Mouse (Mus musculus): ENCODE data around the gene Mmel1.

Mmel1 gene

DNA sequence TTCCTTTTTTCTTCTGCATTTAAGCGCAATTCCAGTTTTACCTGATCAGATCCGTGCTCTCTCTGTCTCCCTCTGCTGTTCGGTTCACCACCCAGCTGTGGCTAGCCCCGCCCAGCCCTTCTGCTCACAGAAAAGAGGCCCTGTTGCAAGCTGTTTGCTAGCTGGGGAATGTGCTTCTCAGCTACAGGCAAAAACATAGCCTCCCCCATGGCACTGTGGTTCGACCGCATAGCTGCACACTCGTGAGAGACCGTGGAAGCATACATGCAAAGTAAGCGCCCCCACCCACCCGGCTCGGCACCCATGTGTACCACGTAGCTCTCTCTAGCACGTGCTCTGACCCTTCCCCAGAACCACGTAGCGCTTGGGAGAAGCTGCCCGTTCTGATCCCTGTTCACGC lies 38.4 kb downstream of the Mmel1 start:
- peak; percentile 88 for DNase-seq (ENCODE audit: low spot score)

DNA sequence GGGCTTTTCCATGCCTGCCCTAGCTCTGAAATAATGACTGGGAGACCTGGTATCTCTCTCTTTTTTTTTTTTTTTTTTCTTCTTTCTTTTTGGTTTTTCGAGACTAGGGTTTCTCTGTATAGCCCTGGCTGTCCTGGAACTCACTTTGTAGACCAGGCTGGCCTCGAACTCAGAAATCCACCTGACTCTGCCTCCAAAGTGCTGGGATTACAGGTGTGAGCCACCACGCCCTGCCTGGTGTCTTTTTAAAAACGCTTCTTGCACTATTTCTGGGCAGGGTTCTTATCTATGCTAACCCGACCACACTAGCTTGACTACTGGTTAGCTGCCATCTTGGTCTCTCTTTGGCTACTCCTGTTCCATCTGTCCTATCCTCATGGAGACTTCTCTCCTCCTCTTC lies 39.1 kb downstream of the Mmel1 start:
- DNase-seq (ENCODE audit: low spot score) = no peak

DNA sequence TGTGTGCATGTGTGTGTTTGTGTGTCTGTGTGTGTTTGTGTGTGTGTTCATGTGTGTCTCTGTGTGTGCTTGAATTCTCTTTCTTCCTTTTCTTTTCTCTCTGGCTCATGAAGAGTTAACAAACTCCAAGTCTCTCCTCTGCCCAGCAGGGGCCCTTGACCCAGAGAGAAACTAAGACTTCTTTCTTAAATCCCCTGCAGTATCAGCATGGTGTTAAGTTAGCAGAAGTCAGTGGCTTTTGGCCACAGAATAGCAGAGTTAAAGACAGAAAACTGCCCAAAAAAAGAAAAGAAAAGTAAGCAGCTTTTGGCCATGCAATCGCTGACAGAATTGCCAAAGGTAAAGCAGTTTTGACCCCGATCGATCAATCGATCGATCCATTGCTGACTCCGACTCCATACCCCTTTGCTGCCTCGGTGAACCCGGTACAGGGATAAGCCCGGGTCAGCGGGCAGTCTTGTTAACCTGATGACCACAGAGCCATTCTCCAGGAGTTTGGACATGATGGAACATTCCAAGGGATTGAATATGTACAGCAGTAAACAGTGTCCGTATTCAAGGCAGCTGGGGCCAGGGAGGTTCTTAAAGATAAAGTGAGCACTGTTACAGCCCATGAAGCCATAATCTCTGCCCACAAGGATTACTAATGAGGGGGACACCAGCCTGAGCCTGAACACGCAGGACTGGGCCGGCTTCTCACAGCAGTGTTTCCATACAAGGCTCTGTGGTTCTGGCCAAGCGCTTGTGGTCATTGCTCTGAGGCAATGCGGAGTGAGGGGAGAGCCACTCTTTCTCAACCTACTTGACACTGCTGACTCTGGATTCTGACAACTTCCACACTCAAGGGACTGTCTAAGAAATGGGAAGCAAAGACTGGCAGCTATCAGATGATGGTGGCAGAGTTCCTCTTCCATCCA lies 41.5 kb downstream of the Mmel1 start:
- DNase-seq (ENCODE audit: low spot score) = peak; percentile 42

DNA sequence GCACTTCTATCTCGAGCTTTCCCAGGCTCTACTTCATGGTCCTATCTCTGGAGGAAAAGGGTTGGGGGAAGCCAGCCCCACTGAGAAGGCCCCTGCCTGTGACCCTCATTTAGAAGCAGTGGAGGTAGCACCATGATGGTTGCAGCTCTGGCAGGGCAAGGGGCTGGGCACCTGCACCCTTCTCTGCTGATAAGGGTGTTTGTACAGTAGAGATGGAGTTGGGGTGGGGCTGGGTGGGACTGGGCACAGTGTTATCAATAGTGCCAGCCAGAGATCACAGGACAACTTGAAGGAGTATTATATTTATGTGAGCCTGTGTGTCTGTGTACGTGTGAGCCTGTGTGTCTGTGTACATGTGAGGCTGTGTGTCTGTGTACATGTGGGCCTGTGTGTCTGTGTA lies 42.3 kb downstream of the Mmel1 start:
- no peak for DNase-seq (ENCODE audit: low spot score)

DNA sequence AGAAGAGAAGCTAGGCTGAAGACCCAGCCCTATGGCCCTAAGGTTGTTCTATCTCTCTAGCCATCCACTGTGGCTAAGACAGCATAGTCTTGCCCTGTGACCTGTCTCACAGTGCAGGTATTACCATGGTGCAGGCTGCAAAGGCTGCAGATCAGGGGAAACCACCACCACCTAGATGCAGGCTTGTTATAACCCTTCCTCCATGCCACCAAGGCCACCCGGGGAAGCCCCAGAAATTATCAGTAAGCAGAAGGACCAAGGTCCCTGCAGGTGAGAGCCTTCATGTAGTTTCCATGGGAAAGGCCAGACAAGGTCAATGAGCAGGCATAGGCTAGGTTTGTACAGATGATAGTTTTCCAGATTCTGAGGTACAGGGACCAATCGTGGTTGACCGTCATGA lies 44.5 kb downstream of the Mmel1 start:
- DNase-seq (ENCODE audit: low spot score) = no peak

DNA sequence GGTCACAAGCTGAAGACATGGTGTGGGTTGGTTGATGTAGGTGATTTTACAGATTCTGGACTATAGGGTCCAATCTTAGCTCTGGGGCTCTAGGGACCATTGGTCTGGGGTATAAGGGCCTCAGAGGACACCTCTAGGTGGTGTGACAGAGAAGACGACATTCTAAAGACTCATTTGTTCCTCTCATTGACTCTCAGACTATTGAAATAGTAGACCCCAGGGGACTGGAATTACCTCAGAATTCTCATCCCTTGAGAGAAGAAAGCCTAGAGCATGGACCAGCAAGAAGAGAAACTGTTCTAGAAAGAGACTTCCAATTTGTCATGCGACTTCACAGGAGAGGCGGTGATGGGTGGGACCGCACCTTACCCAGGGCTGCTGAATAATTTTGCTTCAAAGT lies 44.9 kb downstream of the Mmel1 start:
- no peak for DNase-seq (ENCODE audit: low spot score)

DNA sequence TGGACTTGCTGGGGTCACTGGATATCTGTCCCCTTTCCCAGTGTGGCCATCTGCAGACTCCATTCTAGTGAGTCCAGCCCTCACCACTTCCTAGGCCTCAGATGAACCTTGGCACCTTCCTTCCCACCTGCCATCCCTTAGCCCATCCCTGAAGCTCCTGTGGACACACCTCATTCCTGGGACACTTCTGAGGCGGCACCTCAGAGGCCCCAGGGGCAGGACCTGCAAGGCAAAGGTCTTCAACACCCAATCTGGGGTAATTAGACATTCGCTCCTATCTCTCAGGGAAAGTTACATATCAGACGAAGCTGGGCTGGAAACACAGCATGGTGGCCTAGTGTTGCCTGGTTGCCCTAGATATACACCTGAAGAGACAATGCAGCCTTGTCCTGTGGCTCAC lies 45.3 kb downstream of the Mmel1 start:
- DNase-seq (ENCODE audit: low spot score) = no peak

DNA sequence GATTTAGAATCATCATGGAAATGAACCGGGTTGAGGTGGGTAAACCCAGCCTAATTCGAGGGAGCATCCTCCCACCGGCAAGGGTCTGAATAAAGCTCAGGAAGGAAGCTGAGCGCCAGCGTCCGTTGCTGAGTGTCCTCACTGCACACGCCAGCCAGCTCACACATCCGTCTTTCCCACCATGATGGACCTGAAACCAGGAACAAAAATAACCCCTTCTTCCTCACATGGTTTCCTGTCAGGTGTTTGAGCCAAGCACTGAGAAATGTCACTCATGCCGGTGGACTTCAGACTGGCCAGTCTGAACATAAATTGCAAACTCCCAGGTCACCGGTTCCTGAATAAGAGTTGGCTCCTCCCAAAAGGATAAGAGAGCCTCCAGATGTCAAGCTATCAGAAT lies 45.9 kb downstream of the Mmel1 start:
- no peak for DNase-seq (ENCODE audit: low spot score)

DNA sequence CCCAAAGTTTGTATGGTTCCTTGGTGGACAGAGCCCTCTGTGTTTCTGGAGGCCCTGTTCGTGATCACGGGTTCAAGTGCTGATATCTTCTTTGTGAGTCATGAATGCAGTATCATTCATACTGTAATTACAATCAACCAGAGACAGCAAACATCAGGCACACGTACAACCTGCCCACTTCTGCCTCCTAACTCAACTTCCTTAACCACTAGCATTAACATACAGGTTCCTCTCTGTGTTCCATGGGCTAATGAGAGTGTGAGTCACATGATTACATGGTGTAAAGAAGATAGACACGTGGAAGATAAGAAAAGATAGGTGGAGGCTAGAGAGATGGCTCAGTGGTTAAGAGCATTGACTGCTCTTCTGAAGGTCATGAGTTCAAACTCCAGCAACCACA lies 47.3 kb downstream of the Mmel1 start:
- DNase-seq (ENCODE audit: low spot score) = no peak

DNA sequence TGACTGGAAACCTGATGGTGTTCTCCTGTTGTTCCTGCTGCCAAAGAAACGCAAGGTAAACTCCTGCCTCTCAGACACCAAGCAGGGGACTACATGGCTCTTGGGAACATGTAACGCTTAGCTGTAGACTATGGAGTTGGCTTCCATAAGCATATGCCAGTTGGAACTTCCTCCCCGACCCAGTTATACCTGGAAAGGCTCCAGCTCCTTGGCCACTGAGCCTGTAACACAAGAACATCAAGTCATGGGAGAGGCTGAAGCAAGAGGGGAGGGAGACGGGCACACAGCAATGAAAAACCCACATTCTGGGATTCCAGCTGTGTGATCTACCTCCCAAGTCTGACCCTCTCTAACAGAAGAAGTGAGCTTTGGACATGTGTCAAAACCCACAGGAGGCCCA lies 52.9 kb downstream of the Mmel1 start:
- DNase-seq (ENCODE audit: low spot score) = no peak

DNA sequence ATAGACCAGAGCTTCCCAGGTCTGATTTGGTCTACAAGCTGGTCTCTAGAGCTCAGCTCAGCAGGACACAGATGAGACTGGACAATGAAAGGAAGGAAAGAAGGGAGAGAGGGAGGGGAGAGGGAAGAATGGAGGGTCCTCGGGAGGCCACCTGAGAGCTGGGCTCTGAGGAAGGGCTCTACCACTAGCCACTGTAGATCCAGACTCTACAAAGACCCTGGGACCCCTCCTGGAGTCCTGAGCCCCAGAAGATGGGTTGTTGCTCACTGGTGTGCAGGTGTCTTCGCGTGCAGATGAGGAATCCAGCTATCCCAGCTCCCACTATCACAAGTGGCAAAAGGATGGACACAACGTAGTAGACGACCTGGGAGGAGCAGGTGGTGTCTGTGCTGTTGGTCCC lies 53.5 kb downstream of the Mmel1 start:
- DNase-seq (ENCODE audit: low spot score) = no peak

DNA sequence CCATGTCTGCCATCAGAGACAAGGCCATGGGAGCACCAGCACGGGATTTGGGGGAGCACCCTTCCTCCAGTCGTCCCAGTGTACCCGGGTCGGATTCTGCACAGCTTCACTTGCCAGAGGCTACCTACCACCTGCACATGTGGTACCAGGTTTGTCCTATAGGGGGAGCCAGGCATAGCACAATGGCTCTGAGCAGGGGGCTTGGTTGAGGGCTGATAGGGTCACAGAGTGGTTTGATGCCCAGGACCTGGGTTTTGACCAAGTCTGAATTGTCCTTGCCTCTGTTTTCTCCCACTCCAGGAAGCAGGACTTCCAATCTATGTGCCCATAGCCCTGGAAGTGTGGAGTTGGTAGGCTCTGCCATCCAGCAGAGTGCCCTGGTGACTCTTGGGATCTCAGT lies 56.0 kb downstream of the Mmel1 start:
- DNase-seq (ENCODE audit: low spot score) = no peak

DNA sequence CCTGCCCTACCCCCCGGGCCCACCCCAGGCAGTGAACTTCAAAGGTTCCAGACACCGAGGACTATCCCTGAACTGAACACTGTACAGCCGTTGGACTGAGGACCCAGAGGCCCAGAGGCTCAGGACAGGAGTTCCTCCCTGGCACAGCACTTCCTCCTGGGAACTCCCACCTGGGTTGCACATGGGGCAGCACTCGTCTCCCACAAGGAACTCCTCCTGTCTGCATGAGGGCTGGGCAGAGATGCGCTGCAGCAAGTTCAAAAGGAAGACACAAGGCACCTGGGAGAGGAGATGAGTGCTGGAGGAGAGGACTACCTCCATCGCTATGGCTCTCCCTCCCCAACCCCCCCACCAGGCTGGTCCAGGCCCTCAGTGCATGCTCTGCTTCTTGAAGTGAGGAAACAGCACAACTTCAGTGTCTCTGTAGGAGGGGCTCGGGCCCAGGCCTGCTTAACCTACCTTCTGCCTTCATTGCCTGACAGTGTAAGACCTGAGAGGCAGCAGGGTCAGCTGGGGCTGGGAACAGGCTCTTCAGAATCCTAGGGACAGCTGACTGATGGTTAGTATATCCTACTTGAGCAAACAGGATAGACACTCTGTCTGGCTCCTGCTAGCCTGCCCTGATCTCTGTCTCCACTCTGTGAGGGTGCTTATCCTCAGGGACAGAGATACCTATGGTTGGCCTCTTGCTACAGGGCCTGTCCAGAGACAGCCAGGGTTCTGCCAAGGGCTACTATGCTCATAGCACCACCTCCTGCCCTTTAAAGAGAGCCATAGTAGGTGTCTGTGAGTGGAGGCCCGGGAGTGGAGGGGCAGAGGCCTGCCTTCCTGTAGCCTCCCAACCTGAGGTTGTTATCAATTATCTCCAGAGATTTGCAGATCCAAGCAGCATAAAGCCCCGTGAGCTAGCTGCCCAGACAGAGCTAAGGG lies 57.8 kb downstream of the Mmel1 start:
- no peak for DNase-seq (ENCODE audit: low spot score)

DNA sequence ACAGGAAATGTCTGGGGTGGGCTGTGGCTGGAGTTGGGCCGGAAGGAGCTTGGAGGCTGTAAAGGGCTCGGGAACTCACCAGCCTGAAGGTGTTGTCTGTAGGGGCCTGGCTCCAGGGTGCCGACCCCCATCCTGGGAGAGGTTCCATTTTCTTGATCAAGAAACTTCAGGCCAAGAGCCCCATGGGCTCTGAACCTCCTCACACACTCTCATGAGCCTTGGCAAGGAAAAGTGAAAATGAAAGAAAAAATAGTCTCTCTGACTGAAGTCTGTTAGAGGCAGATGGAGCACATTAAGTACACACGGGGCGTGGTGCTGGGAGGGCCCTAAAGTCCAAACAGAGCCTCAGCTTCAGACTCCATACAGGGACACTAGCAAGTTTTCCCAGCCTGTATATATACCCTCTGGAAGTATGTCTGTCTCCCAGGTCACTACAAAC lies 58.5 kb downstream of the Mmel1 start:
- peak; percentile 29 for DNase-seq (ENCODE audit: low spot score)

DNA sequence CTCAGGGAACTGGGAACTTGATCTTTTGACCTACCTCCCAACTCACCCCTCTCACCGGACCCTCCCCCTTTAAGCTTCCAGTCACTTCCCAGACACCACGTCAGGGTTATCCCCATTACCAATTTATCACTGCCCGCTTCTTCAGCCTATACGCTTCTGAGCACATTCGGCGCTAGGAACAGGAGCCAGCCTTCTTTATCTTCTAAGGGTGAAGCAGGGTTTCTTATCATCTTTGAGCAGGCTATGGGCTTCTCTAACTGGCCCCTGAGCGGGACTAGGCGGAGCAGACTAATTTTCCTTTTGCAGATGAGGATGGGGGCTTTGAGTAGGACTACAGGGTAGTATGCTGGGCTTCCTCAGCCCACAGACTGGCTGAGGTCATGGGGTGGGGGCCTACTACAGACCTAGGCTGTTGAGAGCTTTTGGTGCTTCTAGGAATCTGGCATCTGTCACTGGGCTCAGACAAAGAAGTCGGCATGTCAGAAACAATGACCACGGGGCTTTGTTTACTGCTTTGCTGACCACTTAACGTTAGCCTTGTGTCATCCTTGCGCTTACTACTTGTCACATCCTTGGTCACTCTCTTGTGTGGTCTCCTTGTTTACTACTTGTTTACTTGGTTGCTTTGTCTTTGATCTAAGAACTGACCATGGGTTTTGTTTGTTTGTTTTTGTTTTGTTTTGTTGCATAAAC lies 59.2 kb downstream of the Mmel1 start, which contains the start of gene Tnfrsf14:
Tnfrsf14 (minus strand) TSS at position 169 of the 693 bp plus-strand sequence.
- peak; percentile 47 for DNase-seq (ENCODE audit: low spot score)

DNA sequence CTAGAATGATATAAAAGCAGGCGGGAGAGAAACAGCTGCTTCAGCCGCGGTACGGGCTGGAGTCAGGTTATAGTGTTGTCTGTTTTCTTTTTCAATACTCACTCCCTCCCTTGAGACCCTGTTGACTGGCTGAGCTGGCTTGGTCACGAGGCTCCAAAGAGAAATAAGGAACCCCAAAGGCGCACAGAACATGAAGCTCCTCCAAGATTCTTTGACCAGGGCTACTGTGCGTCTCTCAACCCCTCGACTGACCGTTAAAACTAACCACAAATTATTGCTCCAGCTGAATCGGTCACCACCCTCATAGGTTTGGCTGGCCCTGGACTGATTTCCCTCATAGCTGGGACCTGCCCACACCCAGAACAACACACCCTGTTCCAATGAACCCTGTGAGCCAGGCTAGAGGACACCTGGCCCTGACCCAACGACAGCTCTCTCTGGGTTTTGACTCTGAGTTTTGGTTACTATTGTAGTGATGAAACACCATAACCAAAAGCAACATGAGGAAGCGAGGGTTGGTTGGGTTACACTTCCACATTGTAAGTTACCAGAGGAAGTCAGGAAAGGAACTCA lies 59.8 kb downstream of the Mmel1 start:
- no peak for DNase-seq (ENCODE audit: low spot score)

DNA sequence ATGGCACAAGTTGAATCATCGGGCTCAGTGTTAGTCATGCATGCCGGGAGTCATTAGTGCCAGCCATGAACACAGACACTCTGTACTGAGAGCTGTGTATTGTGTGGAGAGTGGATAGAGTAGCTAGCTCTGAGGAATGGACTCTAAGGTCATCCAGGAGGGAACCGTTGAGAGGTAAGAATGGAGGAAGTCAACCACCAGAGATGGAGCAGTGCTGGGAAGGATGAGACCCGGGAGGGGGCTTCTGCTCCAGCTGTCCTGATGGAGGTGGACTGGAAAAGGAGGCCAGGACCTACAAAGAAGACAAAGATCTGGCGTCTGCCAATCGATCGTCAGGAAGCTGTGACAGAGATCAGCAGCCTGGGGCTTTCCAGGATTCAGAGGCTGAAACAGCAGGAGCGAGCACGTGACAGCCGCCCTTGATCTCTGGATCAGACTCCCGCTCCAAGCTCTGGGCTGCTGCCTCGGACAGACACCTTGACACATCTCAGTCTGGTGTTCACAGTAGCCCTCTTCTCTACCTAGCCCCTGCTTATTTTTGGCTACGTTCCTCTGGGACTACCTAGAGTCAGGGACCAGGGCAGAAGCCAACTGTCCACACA lies 64.0 kb downstream of the Mmel1 start:
- no peak for DNase-seq (ENCODE audit: low spot score)

DNA sequence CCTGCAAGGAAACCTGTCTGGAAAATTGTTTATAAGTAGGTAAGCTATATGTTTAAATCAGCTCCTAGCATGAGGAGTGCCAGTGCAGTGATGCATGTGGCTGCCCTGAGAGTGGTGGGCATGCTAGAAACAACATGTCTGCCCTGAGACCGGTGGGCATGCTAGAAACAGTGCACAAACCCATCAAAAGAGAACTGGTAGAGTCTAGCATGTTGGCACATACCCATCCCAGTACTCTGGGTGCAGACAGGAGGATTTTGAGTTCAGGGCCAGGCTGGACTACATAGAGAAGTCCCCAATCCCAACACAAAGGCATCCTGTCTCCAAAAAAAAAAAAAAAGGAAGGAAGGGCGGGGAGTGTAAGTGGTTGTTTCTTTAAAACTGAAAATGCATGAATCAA lies 65.4 kb downstream of the Mmel1 start:
- no peak for DNase-seq (ENCODE audit: low spot score)

DNA sequence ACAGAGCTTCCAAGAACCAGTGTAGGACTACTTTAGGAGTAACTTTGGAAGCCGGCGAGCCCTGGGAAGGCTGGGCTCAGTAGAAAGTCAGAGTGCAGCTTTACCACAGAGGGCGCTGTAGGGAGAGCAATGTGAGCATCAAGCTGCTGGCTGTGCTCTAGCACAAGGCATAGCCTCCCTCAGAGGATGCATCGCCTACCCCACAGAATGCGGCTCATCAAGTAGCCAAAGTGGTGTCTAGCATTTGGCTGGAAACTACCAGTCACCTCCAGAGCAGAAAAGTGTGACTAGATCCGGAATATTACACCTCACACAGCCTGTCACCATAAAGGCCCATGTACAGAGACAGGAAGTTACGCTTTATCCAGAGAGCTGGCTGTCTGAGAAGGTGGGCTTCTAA lies 66.4 kb downstream of the Mmel1 start:
- no peak for DNase-seq (ENCODE audit: low spot score)

DNA sequence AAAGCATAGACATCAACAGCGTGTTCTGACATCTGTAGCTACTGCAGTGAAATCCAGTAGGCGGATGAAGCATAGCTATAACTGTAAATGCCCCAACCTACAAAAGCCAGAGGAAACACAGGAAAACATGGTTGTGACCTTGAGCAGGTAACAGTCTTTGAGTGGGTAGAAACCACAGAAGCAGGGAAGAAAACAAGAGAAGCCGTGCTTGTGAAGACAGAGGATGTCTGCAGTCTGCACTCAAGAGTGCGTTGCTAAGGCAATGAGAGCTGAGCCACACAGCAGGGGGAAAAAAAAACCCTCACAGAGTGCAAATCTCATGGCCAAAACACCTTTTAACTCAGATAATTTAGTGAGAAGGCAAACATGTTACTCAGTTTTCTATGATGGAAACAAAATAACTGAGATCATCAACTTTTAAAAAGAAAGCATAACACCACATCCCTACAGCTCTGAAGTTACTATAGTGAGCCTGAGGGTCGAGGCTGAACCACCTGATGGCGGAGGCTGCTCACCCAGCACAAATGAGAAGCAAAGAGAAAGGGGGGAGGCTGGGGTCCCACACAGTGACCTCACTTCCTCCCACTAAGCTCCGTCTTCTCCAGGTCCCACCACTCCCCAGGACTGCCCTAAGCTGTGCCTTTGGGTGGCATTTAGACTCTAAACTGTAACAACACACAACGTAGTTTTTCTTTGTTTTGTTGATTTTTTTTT lies 67.3 kb downstream of the Mmel1 start:
- no peak for DNase-seq (ENCODE audit: low spot score)

DNA sequence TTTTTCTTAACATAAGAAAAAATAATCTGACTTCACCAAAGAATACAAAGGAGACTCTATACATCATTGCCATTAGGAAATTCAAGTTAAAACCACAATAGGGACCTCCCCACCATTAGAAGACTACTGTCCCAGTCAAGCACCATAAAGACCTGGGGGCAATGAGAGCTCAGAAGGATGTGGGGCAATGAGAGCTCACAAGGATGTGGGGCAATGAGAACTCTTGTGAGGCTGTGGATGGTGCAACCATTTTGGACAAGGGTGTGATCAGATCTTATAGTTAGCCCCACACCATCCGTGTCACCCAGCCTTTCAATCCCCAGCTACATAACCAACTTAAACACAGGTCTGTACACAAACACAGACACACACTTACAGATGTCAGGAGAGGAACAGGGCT lies 68.4 kb downstream of the Mmel1 start:
- DNase-seq (ENCODE audit: low spot score) = no peak
